Mouse (Mus musculus) intestine, embryonic 16.5 days (tissue): ENCODE results near the gene Unkl. TPM values are rescaled to one million over a fixed set of nuclear protein-coding genes. Genes with fewer than 3 reads are reported as not detected.

Experiments
- ATAC-seq: fragments of 200-750 bp; cut with Nextera tagmentation; 2 replicates; pipeline ENCODE4 v1.8.0; 2017; ENCODE audit warnings: moderate TSS enrichment, moderate library complexity
- H3K27ac ChIP-seq: fragments of 300-500 bp; sonication (generic); 2 replicates; pipeline ENCODE4 v1.5.1; 2014; ENCODE audit warnings: mild to moderate bottlenecking, low read length
- H3K27me3 ChIP-seq: fragments of 300-500 bp; sonication (generic); replicated peaks from 2 replicates; pipeline ENCODE4 v1.6.1; 2014; ENCODE audit warnings: low read length, control low read depth, mixed read lengths; ENCODE audit not compliant: control insufficient read depth, insufficient read depth
- H3K36me3 ChIP-seq: fragments of 300-500 bp; sonication (generic); 2 replicates; pipeline ENCODE4 v1.6.1; 2014; ENCODE audit warnings: low read length, control low read depth; ENCODE audit not compliant: control insufficient read depth, insufficient read depth
- H3K4me1 ChIP-seq: fragments of 300-500 bp; sonication (generic); 2 replicates; pipeline ENCODE4 v1.6.1; 2014; ENCODE audit warnings: low read length, control low read depth, mixed read lengths; ENCODE audit not compliant: control insufficient read depth, insufficient read depth
- H3K4me2 ChIP-seq: fragments of 300-500 bp; sonication (generic); 2 replicates; pipeline ENCODE4 v1.6.1; 2014; ENCODE audit warnings: low read depth, low read length, control low read depth
- H3K4me3 ChIP-seq: fragments of 300-500 bp; sonication (generic); 2 replicates; pipeline ENCODE4 v1.5.1; 2014; ENCODE audit warnings: mild to moderate bottlenecking, low read length
- H3K9ac ChIP-seq: fragments of 300-500 bp; sonication (generic); 2 replicates; pipeline ENCODE4 v1.6.1; 2014; ENCODE audit warnings: low read depth, low read length
- H3K9me3 ChIP-seq: fragments of 300-500 bp; sonication (generic); 2 replicates; pipeline ENCODE4 v1.6.1; 2016; ENCODE audit warnings: low read length, control low read depth; ENCODE audit not compliant: control insufficient read depth
- WGBS: fragments of 180-500 bp; shearing (Covaris S2); extraction: QIAGEN DNeasy Blood & Tissue Kit; methylation state at CpG from one replicate; pipeline ENCODE4 v1.1.7; 2014; 5-methylcytosine and 5-hydroxymethylcytosine counted together
- polyA plus RNA-seq: library from polyadenylated mRNA; unstranded; fragments of >200 nt; fragmentation: Nextera tagmentation; extraction: Ambion mirVana; gene quantifications from 2 replicates; pipeline ENCODE4 v1.2.1, GENCODE M21; 2015

Unkl gene
- 4.8 and 5.3 TPM in 2 replicates for polyA plus RNA-seq

DNA sequence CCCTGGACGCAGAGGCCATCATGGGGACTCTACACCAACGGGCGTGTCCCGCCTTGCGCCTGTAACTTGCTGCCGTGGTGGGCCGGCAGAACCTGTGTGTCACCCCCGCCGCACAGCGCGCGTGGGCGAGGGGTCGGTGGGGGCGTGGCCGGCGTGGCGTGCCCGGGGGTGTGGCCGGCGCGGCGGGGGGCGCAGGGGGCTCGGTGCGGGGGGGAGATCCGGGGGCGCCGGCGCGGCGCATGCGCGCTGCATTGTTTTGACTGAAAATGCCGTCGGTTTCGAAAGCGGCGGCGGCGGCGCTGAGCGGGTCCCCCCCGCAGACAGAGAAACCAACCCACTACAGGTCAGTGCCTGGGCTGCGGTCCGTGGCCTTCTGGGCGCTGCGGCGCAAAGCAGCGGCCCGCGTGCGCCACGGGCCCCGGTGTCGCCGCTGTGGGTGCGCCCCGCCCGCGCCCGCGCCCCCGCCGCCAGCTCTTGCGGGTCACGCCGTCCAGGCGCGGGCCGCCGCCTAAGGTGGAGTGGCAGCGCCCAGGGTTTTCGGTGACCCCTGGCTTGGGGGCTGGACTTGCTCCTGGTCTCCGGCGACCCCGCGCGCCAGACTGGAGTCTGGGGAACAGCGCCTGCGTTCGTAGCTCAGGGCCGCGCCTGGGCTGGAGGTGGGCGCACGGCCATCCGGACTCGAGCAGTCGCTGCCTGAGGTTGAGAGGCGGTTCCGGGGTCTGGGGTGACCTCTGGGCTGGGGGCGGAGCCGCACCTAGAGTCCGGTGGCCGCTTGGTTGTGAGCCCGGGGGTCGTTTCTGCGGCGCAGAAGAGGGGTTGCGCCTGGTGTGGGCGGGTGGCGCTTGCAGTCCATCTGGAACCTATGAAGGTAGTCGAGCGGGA, at the start of gene Unkl:
Gene Unkl (plus strand): TSS at position 248 of the 882 bp plus-strand sequence.
- peak within 1 kb of the TSS; percentile 73 for H3K27ac ChIP-seq
- under 1% methylated on average over 90 of the region's 104 CpGs for WGBS
- peak within 1 kb of the TSS; percentile 95 for H3K9ac ChIP-seq
- peak within 1 kb of the TSS; percentile 94 for H3K4me3 ChIP-seq
- peak within 1 kb of the TSS; percentile 87 for H3K4me2 ChIP-seq
- H3K9me3 ChIP-seq: no peaks in the 10 kb centered on the region
- peaks cover 23% of the 10 kb centered on the region for H3K4me1 ChIP-seq
- peak; percentile 34 for ATAC-seq
- H3K36me3 ChIP-seq: no peaks in the 10 kb centered on the region
- no peaks in the 10 kb centered on the region for H3K27me3 ChIP-seq

DNA sequence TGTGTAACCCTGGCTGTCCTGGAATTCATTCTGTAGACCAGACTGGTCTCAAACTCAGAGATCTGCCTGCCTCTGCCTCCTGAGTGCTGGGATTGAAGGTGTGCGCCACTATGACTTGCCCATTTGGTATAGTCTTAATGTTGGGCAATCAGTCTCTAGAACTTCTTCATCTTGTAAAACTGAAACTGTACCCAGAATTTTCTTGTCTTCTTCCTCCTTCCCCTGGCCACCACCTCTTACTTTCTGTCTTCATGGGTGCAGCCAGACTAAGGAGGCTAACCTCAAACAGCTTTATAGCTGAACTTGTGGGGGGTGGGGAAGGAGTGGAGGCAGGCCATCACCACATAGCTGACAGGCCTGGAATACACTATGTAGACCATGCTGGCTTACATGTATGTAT, 49.4 kb upstream of the Unkl start:
- no peak for ATAC-seq
- Histone ChIP-seq H3K4me2 (no peak overlapping the region), H3K36me3 (no peaks in the 10 kb centered on the region; the same call in 1 of the 2 replicates), H3K27ac (no peak overlapping the region), H3K27me3 (no peaks in the 10 kb centered on the region), H3K4me1 (peaks cover 10% of the 10 kb centered on the region), H3K9me3 (no peaks in the 10 kb centered on the region), H3K4me3 (no peak overlapping the region), H3K9ac (no peak overlapping the region)
- WGBS: 96% methylated on average over 1 of the region's 1 CpGs

DNA sequence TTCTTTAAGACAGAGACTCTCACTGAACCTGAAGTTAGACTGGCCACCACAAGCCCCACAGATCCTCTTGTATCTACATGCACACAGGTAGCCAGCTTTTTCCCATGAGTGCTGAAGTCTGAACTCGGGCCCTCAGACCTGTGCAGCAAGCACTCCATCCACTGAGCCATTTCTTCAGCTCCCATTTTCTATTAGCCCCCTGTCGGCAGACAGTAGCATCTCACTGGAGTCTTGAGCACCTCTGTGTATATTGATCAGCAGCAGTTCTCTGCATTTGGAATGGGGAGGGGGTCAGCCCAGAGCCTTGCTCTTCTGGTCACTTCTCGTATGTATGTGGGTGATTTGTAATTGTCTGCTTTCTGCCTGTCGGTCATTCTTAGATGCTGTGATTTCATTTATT, 48.2 kb upstream of the Unkl start:
- no peak for ATAC-seq

DNA sequence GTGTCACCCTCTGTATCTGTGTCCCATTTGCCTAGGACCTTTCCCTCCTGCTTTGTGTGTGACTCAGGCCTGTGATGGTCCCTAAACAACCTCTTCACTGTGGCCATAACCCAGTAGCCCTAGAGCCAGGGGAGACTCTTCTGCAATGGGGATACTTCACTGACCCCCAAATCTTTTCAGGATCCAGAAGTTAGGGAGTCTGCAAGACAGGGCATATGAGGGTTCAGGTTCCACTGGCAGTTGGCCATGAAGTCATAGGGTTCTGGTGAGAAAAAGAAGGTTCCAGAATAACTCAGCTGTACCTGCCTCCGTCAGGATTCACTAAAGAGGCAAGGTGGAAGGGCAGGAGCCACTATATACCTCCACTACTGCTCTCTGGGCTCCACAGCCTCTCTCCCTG, 26.0 kb upstream of the Unkl start, which contains the start of gene Ccdc154:
Gene Ccdc154 (plus strand): TSS at position 301 of the 400 bp plus-strand sequence.
- H3K4me1 ChIP-seq: peaks cover 9% of the 10 kb centered on the region; the same call in 1 of the 2 replicates
- H3K9ac ChIP-seq: no peak within 1 kb of the TSS
- peaks cover 5% of the 10 kb centered on the region for H3K36me3 ChIP-seq
- H3K27ac ChIP-seq: no peak within 1 kb of the TSS
- no peak for ATAC-seq
- no peaks in the 10 kb centered on the region for H3K27me3 ChIP-seq
- H3K4me2 ChIP-seq: no peak within 1 kb of the TSS
- H3K9me3 ChIP-seq: no peaks in the 10 kb centered on the region
- no peak within 1 kb of the TSS for H3K4me3 ChIP-seq
- WGBS: 92% methylated on average over 1 of the region's 1 CpGs

More for the DNA sequence above, 48.2 kb upstream of the Unkl start:
- Histone ChIP-seq H3K36me3 (no peaks in the 10 kb centered on the region; the same call in 1 of the 2 replicates), H3K4me3 (no peak overlapping the region), H3K27ac (no peak overlapping the region), H3K9me3 (no peaks in the 10 kb centered on the region), H3K9ac (no peak overlapping the region), H3K4me1 (no peaks in the 10 kb centered on the region), H3K27me3 (no peaks in the 10 kb centered on the region), H3K4me2 (no peak overlapping the region)
- 57% methylated on average over 4 of the region's 4 CpGs for WGBS

DNA sequence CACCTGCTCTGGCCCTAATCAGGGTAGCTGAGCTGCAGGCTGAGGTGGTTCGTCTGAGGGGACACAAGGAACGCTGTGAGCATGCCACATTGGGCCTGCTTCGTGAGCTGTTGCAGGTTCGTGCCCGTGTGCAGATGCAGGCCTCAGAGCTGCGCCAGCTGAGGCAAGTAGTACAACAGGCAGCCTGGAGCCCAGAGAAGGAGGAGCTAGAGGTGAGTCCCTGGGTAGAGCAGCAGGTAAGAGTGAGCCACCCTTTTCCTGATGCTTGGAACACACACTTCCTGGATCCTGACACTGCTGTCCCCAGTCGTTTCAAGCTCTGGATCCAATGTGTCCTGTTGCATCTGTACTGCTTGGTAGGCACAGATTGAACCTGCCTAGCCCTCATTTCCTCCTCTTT, 24.8 kb upstream of the Unkl start:
- no peak; the same call in 1 of the 2 replicates for ATAC-seq
- Histone ChIP-seq H3K36me3 (peaks cover 5% of the 10 kb centered on the region), H3K27me3 (no peaks in the 10 kb centered on the region), H3K4me1 (peaks cover 9% of the 10 kb centered on the region; the same call in 1 of the 2 replicates), H3K4me2 (no peak overlapping the region), H3K9me3 (no peaks in the 10 kb centered on the region), H3K27ac (no peak overlapping the region), H3K4me3 (no peak overlapping the region), H3K9ac (no peak overlapping the region)
- WGBS: 71% methylated on average over 7 of the region's 7 CpGs

DNA sequence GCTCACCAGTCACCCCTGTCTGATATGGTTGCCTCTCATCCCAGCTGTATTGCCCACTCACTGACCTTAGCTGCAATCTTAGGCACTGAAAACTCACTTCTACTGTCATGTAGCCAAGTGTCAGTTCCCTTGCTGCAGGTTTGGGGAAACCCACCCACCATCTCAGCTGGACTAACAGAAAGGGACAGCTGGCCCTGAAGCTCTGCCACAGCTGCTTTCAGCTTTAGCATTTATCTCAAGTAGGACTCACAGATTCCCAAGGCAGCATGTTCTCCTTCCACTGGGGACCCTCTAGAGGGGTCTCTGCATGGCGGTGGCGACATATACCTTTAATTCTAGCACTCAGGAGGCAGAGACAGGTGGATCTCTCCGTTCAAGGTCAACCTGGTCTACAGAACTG, 23.4 kb upstream of the Unkl start:
- Histone ChIP-seq H3K4me1 (peaks cover 9% of the 10 kb centered on the region; the same call in 1 of the 2 replicates), H3K27me3 (no peaks in the 10 kb centered on the region), H3K9me3 (no peaks in the 10 kb centered on the region), H3K36me3 (peaks cover 5% of the 10 kb centered on the region), H3K4me3 (no peak overlapping the region), H3K9ac (no peak overlapping the region), H3K27ac (no peak overlapping the region), H3K4me2 (no peak overlapping the region)
- WGBS: 83% methylated on average over 3 of the region's 3 CpGs
- ATAC-seq: no peak

DNA sequence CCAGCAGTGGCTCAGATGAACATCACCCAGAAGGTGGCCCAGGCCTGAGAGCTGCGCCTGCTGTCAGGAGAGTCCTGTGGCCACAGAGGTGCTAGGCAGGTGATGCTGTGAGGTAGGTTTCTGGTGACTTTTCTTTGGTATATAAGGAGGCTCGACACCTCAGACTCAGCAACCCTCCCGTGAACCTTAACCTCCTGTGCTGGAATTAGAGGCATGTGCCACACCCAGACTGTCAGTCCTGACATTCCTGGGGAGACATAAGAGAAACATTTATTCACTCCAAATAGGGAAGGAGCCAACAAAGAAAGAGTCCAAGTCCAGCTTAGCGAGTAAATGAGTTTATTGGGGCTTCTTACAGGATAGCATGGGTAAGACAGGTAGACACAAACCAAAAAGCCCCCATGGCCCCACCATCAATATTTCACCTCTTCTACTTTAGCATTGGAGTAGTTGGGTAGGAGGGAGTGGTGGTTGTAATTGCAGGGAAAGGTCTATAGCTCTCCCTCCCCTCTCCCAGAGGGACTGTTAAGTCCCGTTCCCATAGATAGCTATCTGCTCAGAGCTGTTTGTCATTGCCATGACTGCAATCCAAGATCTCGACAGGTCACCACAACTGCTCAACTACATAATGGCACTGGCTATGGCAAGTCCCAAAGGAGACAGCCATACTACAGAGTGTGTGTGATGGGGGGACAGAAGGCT, 22.1 kb upstream of the Unkl start:
- Histone ChIP-seq H3K4me2 (no peak overlapping the region), H3K27me3 (no peaks in the 10 kb centered on the region), H3K36me3 (no peaks in the 10 kb centered on the region), H3K9me3 (no peaks in the 10 kb centered on the region), H3K4me1 (peaks cover 9% of the 10 kb centered on the region; the same call in 1 of the 2 replicates), H3K9ac (no peak overlapping the region), H3K27ac (no peak overlapping the region; the same call in 1 of the 2 replicates), H3K4me3 (no peak overlapping the region)
- peak; percentile 75 for ATAC-seq
- WGBS: 35% methylated on average over 6 of the region's 6 CpGs

DNA sequence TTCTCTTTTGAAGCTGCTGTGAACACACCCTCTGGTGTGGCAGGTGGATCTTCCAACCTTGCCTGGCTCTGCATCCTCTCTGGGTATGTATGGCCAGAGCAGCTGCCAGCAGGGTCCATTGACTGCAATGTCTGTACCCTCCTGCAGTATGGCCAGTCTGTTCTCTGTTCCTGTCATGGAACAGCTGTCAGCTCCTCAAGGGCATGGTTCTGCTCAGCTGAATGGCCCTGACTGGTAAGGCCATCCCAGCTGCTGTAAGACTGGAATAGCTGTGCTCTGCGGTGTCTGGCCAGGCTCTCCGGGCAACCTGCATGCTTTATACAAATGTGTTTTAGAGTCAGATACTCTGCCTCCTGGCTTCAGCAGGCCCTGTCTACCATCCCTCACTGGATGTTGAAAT, 18.5 kb upstream of the Unkl start:
- 93% methylated on average over 2 of the region's 2 CpGs for WGBS
- ATAC-seq: no peak
- no peak overlapping the region for H3K4me2 ChIP-seq

DNA sequence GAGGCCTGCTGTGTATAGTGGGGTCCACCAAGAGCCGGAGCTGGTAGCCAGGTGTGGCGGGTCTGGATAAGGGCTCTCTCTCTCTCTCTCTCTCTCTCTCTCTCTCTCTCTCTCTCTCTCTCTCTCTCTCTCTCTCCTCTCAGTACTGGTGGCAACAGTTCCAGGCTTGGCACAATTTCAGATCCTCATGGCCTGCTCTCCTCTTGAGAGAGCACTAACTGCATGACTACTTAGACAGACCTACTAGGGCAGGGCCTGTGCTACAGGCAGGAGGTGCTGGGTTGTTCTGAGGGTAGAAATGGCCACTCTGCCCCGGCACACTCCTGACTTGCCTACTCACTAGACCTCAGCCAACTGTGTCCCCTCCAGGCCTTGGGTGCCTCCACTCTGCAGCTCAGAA, 15.6 kb upstream of the Unkl start:
- Histone ChIP-seq H3K4me3 (no peak overlapping the region), H3K9me3 (no peaks in the 10 kb centered on the region), H3K4me2 (no peak overlapping the region), H3K9ac (no peak overlapping the region), H3K4me1 (peaks cover 5% of the 10 kb centered on the region; the same call in 1 of the 2 replicates), H3K36me3 (no peaks in the 10 kb centered on the region), H3K27ac (no peak overlapping the region), H3K27me3 (no peaks in the 10 kb centered on the region)
- WGBS: 86% methylated on average over 3 of the region's 3 CpGs
- ATAC-seq: no peak

More for the DNA sequence above, 18.5 kb upstream of the Unkl start:
- Histone ChIP-seq H3K9me3 (no peaks in the 10 kb centered on the region), H3K9ac (no peak overlapping the region), H3K4me3 (no peak overlapping the region), H3K4me1 (peaks cover 9% of the 10 kb centered on the region; the same call in 1 of the 2 replicates), H3K27me3 (no peaks in the 10 kb centered on the region), H3K27ac (no peak overlapping the region), H3K36me3 (no peaks in the 10 kb centered on the region)
